Mouse (Mus musculus) liver, postnatal 0 days (tissue): ENCODE measurements around the gene Sorbs1.

Source experiments
- CTCF ChIP-seq: sonication (generic); IDR thresholded peaks from 2 replicates; pipeline ENCODE4 v1.5.1; 2016; ENCODE audit warnings: antibody characterized with exemption, low read depth
- EP300 ChIP-seq: IDR thresholded peaks from 2 replicates; pipeline ENCODE4 v1.6.1; 2016; ENCODE audit warnings: antibody characterized with exemption, low read depth, mild to moderate bottlenecking

DNA sequence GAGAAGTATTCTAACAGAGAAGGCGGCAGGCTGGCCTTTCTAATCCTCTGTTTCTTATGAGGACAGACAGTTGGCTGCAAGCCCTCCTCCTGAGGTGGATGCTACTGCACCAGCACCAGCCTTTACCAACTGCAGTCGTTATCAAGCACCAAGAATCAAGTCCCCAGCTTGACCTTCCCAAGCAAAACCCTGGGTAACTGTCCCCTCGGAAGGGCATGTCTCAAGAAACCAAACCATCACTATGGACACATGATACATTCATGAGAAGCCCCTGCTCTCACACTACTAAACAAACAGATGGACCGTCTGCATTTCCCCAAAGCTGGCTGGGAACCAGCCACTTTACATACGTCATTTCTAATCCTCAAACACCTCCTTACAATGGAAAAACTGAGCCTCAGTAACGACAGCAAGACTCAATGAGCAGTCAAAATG is 102.2 kb downstream of the Sorbs1 start:
- no peak for TF ChIP-seq CTCF
- no peak for TF ChIP-seq EP300
